Mouse (Mus musculus) forebrain, embryonic 11.5 days (tissue): ENCODE measurements around the gene Vill. TPM values are rescaled to one million over a fixed set of nuclear protein-coding genes. Genes with fewer than 3 reads are reported as not detected.

Experiments
- ATAC-seq: fragments of 200-750 bp; cut with Nextera tagmentation; replicated peaks from 2 replicates; pipeline ENCODE4 v1.8.0; 2017; ENCODE audit warnings: moderate TSS enrichment; ENCODE audit not compliant: low FRiP score
- DNase-seq: peaks from one replicate; pipeline ENCODE4 v3.0.0-alpha.2; 2017; ENCODE audit warnings: low spot score
- H3K27ac ChIP-seq: fragments of 300-500 bp; sonication (generic); 2 replicates; pipeline ENCODE4 v1.5.1; 2014; ENCODE audit warnings: low read depth, low read length
- H3K27me3 ChIP-seq: fragments of 300-500 bp; sonication (generic); 2 replicates; pipeline ENCODE4 v1.6.1; 2014; ENCODE audit warnings: mild to moderate bottlenecking, low read length, mixed read lengths; ENCODE audit not compliant: control insufficient read depth, insufficient read depth
- H3K36me3 ChIP-seq: fragments of 300-500 bp; sonication (generic); 2 replicates; pipeline ENCODE4 v1.6.1; 2014; ENCODE audit warnings: mild to moderate bottlenecking, low read length, moderate library complexity, mixed read lengths; ENCODE audit not compliant: control insufficient read depth, insufficient read depth
- H3K4me1 ChIP-seq: fragments of 300-500 bp; sonication (generic); replicated peaks from 2 replicates; pipeline ENCODE4 v1.6.1; 2014; ENCODE audit warnings: low read length, mixed read lengths; ENCODE audit not compliant: control insufficient read depth, insufficient read depth
- H3K4me2 ChIP-seq: fragments of 300-500 bp; sonication (generic); 2 replicates; pipeline ENCODE4 v1.6.1; 2014; ENCODE audit warnings: low read depth, mild to moderate bottlenecking, low read length, moderate library complexity, mixed read lengths; ENCODE audit not compliant: severe bottlenecking
- H3K4me3 ChIP-seq: fragments of 300-500 bp; sonication (generic); 2 replicates; pipeline ENCODE4 v1.5.1; 2014; ENCODE audit warnings: low read depth, low read length
- H3K9ac ChIP-seq: fragments of 300-500 bp; sonication (generic); 2 replicates; pipeline ENCODE4 v1.6.1; 2014; ENCODE audit warnings: low read length
- H3K9me3 ChIP-seq: fragments of 300-500 bp; sonication (generic); 2 replicates; pipeline ENCODE4 v1.6.1; 2016; ENCODE audit warnings: low read length, mixed read lengths; ENCODE audit not compliant: control insufficient read depth
- WGBS: fragments of 180-500 bp; shearing (Covaris S2); extraction: QIAGEN DNeasy Blood & Tissue Kit; methylation state at CpG from one replicate; pipeline ENCODE4 v1.1.7; 2014; 5-methylcytosine and 5-hydroxymethylcytosine counted together
- polyA plus RNA-seq: library from polyadenylated mRNA; unstranded; fragments of >200 nt; fragmentation: Nextera tagmentation; extraction: Ambion mirVana; gene quantifications from 2 replicates; pipeline ENCODE4 v1.2.1, GENCODE M21; 2014

The Vill gene
- polyA plus RNA-seq, 1 experiment from 2014 or later: 8.6 TPM

- Histone ChIP-seq H3K4me1 (peaks cover 13% of the 10 kb centered on the region; the same call in 1 of the 2 replicates), H3K9me3 (no peaks in the 10 kb centered on the region), H3K36me3 (no peaks in the 10 kb centered on the region), H3K27me3 (peaks cover 31% of the 10 kb centered on the region), H3K9ac (no peak overlapping the region), H3K4me2 (peak overlapping the region; percentile 82), H3K27ac (no peak overlapping the region), H3K4me3 (no peak overlapping the region; the same call in 1 of the 2 replicates)
- ATAC-seq (no peak), DNase-seq (no peak)
- 67% methylated on average over 12 of the region's 12 CpGs for WGBS
These were observed 39.2 kb downstream of the Vill start for GRCm38 (mm10) chr9:119091581-119092310.

GRCm38 (mm10) chr9:119092473-119093418, 40.2 kb downstream of the Vill start:
- DNase-seq (no peak), ATAC-seq (no peak)
- Histone ChIP-seq H3K4me3 (peak overlapping the region; percentile 42), H3K4me1 (peaks cover 13% of the 10 kb centered on the region; the same call in 1 of the 2 replicates), H3K4me2 (peak overlapping the region; percentile 82), H3K9me3 (no peaks in the 10 kb centered on the region), H3K27ac (no peak overlapping the region), H3K27me3 (peaks cover 31% of the 10 kb centered on the region), H3K9ac (peak overlapping the region; percentile 51), H3K36me3 (no peaks in the 10 kb centered on the region)
- WGBS: 2% methylated on average over 45 of the region's 45 CpGs

GRCm38 (mm10) chr9:119093419-119094295, 41.1 kb downstream of the Vill start, which contains the start of gene Plcd1:
Gene Plcd1, minus strand, starts transcription at chr9:119093502.
- Histone ChIP-seq H3K9ac (peak within 1 kb of the TSS; percentile 51), H3K4me3 (peak within 1 kb of the TSS; percentile 42), H3K4me1 (peaks cover 6% of the 10 kb centered on the region; the same call in 1 of the 2 replicates), H3K9me3 (no peaks in the 10 kb centered on the region), H3K36me3 (no peaks in the 10 kb centered on the region), H3K27me3 (peaks cover 31% of the 10 kb centered on the region), H3K27ac (no peak within 1 kb of the TSS), H3K4me2 (peak within 1 kb of the TSS; percentile 82)
- ATAC-seq (peak; percentile 66), DNase-seq (peak; percentile 82)
- 10% methylated on average over 38 of the region's 45 CpGs for whole genome bisulfite sequencing

GRCm38 (mm10) chr9:119094462-119095109, 42.0 kb downstream of the Vill start:
- DNase-seq (no peak), ATAC-seq (no peak)
- H3K4me2 ChIP-seq: no peak overlapping the region
- H3K4me3 ChIP-seq: no peak overlapping the region
- WGBS: 73% methylated on average over 13 of the region's 13 CpGs
- H3K27me3 ChIP-seq: peaks cover 31% of the 10 kb centered on the region
- no peak overlapping the region for H3K9ac ChIP-seq
- H3K9me3 ChIP-seq: no peaks in the 10 kb centered on the region
- H3K4me1 ChIP-seq: peaks cover 3% of the 10 kb centered on the region; the same call in 1 of the 2 replicates
- no peak overlapping the region for H3K27ac ChIP-seq
- no peaks in the 10 kb centered on the region for H3K36me3 ChIP-seq

- Histone ChIP-seq H3K4me2 (no peak overlapping the region), H3K4me3 (no peak overlapping the region), H3K4me1 (peaks cover 5% of the 10 kb centered on the region; the same call in 1 of the 2 replicates), H3K36me3 (no peaks in the 10 kb centered on the region), H3K27me3 (peaks cover 5% of the 10 kb centered on the region), H3K27ac (no peak overlapping the region), H3K9me3 (no peaks in the 10 kb centered on the region), H3K9ac (no peak overlapping the region)
- 17% methylated on average over 15 of the region's 15 CpGs for WGBS
- DNase-seq (no peak), ATAC-seq (no peak)
These were observed 47.8 kb downstream of the Vill start for GRCm38 (mm10) chr9:119100177-119100898.

- peak; percentile 77 for DNase-seq
- Histone ChIP-seq H3K4me1 (peaks cover 5% of the 10 kb centered on the region; the same call in 1 of the 2 replicates), H3K4me3 (peak within 1 kb of the TSS; percentile 38), H3K27ac (no peak within 1 kb of the TSS), H3K9me3 (no peaks in the 10 kb centered on the region), H3K27me3 (peaks cover 5% of the 10 kb centered on the region), H3K36me3 (no peaks in the 10 kb centered on the region), H3K4me2 (peak within 1 kb of the TSS; percentile 63), H3K9ac (peak within 1 kb of the TSS; percentile 24; the same call in 1 of the 2 replicates)
- 2% methylated on average over 44 of the region's 44 CpGs for WGBS
- peak; percentile 86 for ATAC-seq
These were observed 49.6 kb downstream of the Vill start, which contains the start of gene Dlec1 for GRCm38 (mm10) chr9:119101992-119102782. Gene Dlec1, plus strand, starts transcription at chr9:119102478.

- ATAC-seq (no peak), DNase-seq (no peak)
- peak overlapping the region; percentile 63 for H3K4me2 ChIP-seq
- H3K27ac ChIP-seq: no peak overlapping the region
- H3K4me3 ChIP-seq: peak overlapping the region; percentile 38
- no peaks in the 10 kb centered on the region for H3K36me3 ChIP-seq
- H3K9me3 ChIP-seq: no peaks in the 10 kb centered on the region
- H3K4me1 ChIP-seq: peaks cover 5% of the 10 kb centered on the region; the same call in 1 of the 2 replicates
- 4% methylated on average over 19 of the region's 19 CpGs for WGBS
- peaks cover 5% of the 10 kb centered on the region for H3K27me3 ChIP-seq
- peak overlapping the region; percentile 4; the same call in 1 of the 2 replicates for H3K9ac ChIP-seq
These were observed 50.2 kb downstream of the Vill start for GRCm38 (mm10) chr9:119102783-119103113.
